Mouse (Mus musculus): ENCODE data around the gene Gpr108. TPM values are rescaled to one million over a fixed set of nuclear protein-coding genes. Genes with fewer than 3 reads are reported as not detected.

The Gpr108 gene
- polyA plus RNA-seq, 1 experiment from 2014 or later: 31.9 TPM

GRCm38 (mm10) chr17:57219167-57219883, 28.9 kb downstream of the Gpr108 start:
- 0 out of 2 replicates have a peak, but pooled peaks cover 5% of the 10 kb centered on the region for H3K27me3 ChIP-seq
- no peak overlapping the region for H3K4me2 ChIP-seq (replicated peaks)
- no peaks in the 10 kb centered on the region for H3K9me3 ChIP-seq
- 16% methylated on average over 11 of the region's 11 CpGs for WGBS
- no peak overlapping the region for H3K4me3 ChIP-seq
- no peak overlapping the region for H3K27ac ChIP-seq
- H3K9ac ChIP-seq: no peak overlapping the region
- no peaks in the 10 kb centered on the region; the same call in 1 of the 2 replicates for H3K4me1 ChIP-seq
- H3K36me3 ChIP-seq: no peaks in the 10 kb centered on the region
- no peak for ATAC-seq (ENCODE audit: insufficient number of reproducible peaks, insufficient read depth, low FRiP score, low TSS enrichment)

- Histone ChIP-seq H3K4me1 (no peaks in the 10 kb centered on the region; the same call in 1 of the 2 replicates), H3K4me3 (no peak overlapping the region), H3K27ac (no peak overlapping the region), H3K36me3 (no peaks in the 10 kb centered on the region), H3K9me3 (no peaks in the 10 kb centered on the region), H3K9ac (no peak overlapping the region), H3K4me2 (replicated peaks) (no peak overlapping the region), H3K27me3 (0 out of 2 replicates have a peak, but pooled peaks cover 8% of the 10 kb centered on the region)
- no peak for ATAC-seq (ENCODE audit: insufficient number of reproducible peaks, insufficient read depth, low FRiP score, low TSS enrichment)
- 79% methylated on average over 12 of the region's 12 CpGs for WGBS
These were observed 29.8 kb downstream of the Gpr108 start for GRCm38 (mm10) chr17:57218335-57218900.

- Histone ChIP-seq H3K36me3 (no peaks in the 10 kb centered on the region), H3K9ac (no peak overlapping the region; the same call in 1 of the 2 replicates), H3K27me3 (0 out of 2 replicates have a peak, but pooled peaks cover 8% of the 10 kb centered on the region), H3K4me3 (no peak overlapping the region), H3K4me1 (no peaks in the 10 kb centered on the region; the same call in 1 of the 2 replicates), H3K27ac (no peak overlapping the region), H3K4me2 (replicated peaks) (no peak overlapping the region), H3K9me3 (no peaks in the 10 kb centered on the region)
- no peak for ATAC-seq (ENCODE audit: insufficient number of reproducible peaks, insufficient read depth, low FRiP score, low TSS enrichment)
- WGBS: 43% methylated on average over 13 of the region's 13 CpGs
These were observed 33.4 kb downstream of the Gpr108 start for GRCm38 (mm10) chr17:57214676-57215387.

- H3K4me1 ChIP-seq: no peaks in the 10 kb centered on the region
- 0 out of 2 replicates have a peak, but pooled peaks cover 3% of the 10 kb centered on the region for H3K27me3 ChIP-seq
- H3K9ac ChIP-seq: no peak overlapping the region
- H3K27ac ChIP-seq: no peak overlapping the region
- WGBS: 56% methylated on average over 9 of the region's 9 CpGs
- H3K4me3 ChIP-seq: no peak overlapping the region
- H3K36me3 ChIP-seq: no peaks in the 10 kb centered on the region
- no peaks in the 10 kb centered on the region for H3K9me3 ChIP-seq
- no peak overlapping the region for H3K4me2 ChIP-seq (replicated peaks)
- ATAC-seq (ENCODE audit: insufficient number of reproducible peaks, insufficient read depth, low FRiP score, low TSS enrichment): no peak
These were observed 36.7 kb downstream of the Gpr108 start for GRCm38 (mm10) chr17:57211501-57211900.

GRCm38 (mm10) chr17:57209330-57209729, 38.9 kb downstream of the Gpr108 start:
- ATAC-seq (ENCODE audit: insufficient number of reproducible peaks, insufficient read depth, low FRiP score, low TSS enrichment): no peak
- Histone ChIP-seq H3K36me3 (no peaks in the 10 kb centered on the region), H3K27me3 (0 out of 2 replicates have a peak, but pooled peaks cover 3% of the 10 kb centered on the region), H3K9me3 (no peaks in the 10 kb centered on the region), H3K4me3 (no peak overlapping the region), H3K4me1 (no peaks in the 10 kb centered on the region), H3K4me2 (replicated peaks) (no peak overlapping the region), H3K9ac (no peak overlapping the region), H3K27ac (no peak overlapping the region)
- 71% methylated on average over 4 of the region's 4 CpGs for WGBS

- H3K27me3 ChIP-seq: no peaks in the 10 kb centered on the region
- no peak for ATAC-seq (ENCODE audit: insufficient number of reproducible peaks, insufficient read depth, low FRiP score, low TSS enrichment)
- H3K27ac ChIP-seq: no peak overlapping the region
- no peak overlapping the region for H3K9ac ChIP-seq
- H3K4me2 ChIP-seq (replicated peaks): no peak overlapping the region
- WGBS: 89% methylated on average over 3 of the region's 3 CpGs
- no peaks in the 10 kb centered on the region for H3K4me1 ChIP-seq
- H3K4me3 ChIP-seq: no peak overlapping the region
- H3K36me3 ChIP-seq: no peaks in the 10 kb centered on the region
- H3K9me3 ChIP-seq: no peaks in the 10 kb centered on the region
These were observed 40.3 kb downstream of the Gpr108 start for GRCm38 (mm10) chr17:57207938-57208337.

- whole genome bisulfite sequencing: 84% methylated on average over 10 of the region's 10 CpGs
- Histone ChIP-seq H3K4me3 (no peak overlapping the region), H3K4me1 (no peaks in the 10 kb centered on the region), H3K9ac (no peak overlapping the region), H3K27ac (no peak overlapping the region), H3K36me3 (no peaks in the 10 kb centered on the region), H3K9me3 (no peaks in the 10 kb centered on the region), H3K4me2 (replicated peaks) (no peak overlapping the region), H3K27me3 (no peaks in the 10 kb centered on the region)
- no peak for ATAC-seq (ENCODE audit: insufficient number of reproducible peaks, insufficient read depth, low FRiP score, low TSS enrichment)
These were observed 46.2 kb downstream of the Gpr108 start for GRCm38 (mm10) chr17:57201841-57202724.

- H3K4me2 ChIP-seq (replicated peaks): no peak overlapping the region
- H3K9me3 ChIP-seq: no peaks in the 10 kb centered on the region
- H3K4me3 ChIP-seq: no peak overlapping the region
- H3K9ac ChIP-seq: no peak overlapping the region
- no peaks in the 10 kb centered on the region for H3K36me3 ChIP-seq
- ATAC-seq (ENCODE audit: insufficient number of reproducible peaks, insufficient read depth, low FRiP score, low TSS enrichment): no peak
- H3K27me3 ChIP-seq: no peaks in the 10 kb centered on the region
- H3K27ac ChIP-seq: no peak overlapping the region
- 75% methylated on average over 3 of the region's 3 CpGs for WGBS
- no peaks in the 10 kb centered on the region for H3K4me1 ChIP-seq
These were observed 50.0 kb downstream of the Gpr108 start for GRCm38 (mm10) chr17:57198252-57198651.

GRCm38 (mm10) chr17:57195326-57196010, 52.8 kb downstream of the Gpr108 start:
- Histone ChIP-seq H3K9ac (no peak overlapping the region), H3K27ac (no peak overlapping the region), H3K36me3 (no peaks in the 10 kb centered on the region), H3K4me3 (no peak overlapping the region), H3K27me3 (no peaks in the 10 kb centered on the region), H3K9me3 (no peaks in the 10 kb centered on the region), H3K4me2 (replicated peaks) (no peak overlapping the region), H3K4me1 (no peaks in the 10 kb centered on the region)
- ATAC-seq (ENCODE audit: insufficient number of reproducible peaks, insufficient read depth, low FRiP score, low TSS enrichment): peak; percentile 52; the same call in 1 of the 2 replicates
- 77% methylated on average over 8 of the region's 8 CpGs for WGBS

- Histone ChIP-seq H3K27me3 (no peaks in the 10 kb centered on the region), H3K36me3 (no peaks in the 10 kb centered on the region), H3K4me3 (no peak overlapping the region), H3K4me2 (replicated peaks) (no peak overlapping the region), H3K4me1 (no peaks in the 10 kb centered on the region), H3K9ac (no peak overlapping the region), H3K27ac (no peak overlapping the region), H3K9me3 (no peaks in the 10 kb centered on the region)
- 79% methylated on average over 3 of the region's 3 CpGs for WGBS
- ATAC-seq (ENCODE audit: insufficient number of reproducible peaks, insufficient read depth, low FRiP score, low TSS enrichment): no peak
These were observed 53.5 kb downstream of the Gpr108 start for GRCm38 (mm10) chr17:57194771-57195170.
